Mouse (Mus musculus) cerebellum, adult 11 months (tissue): ENCODE data around the gene Mybphl.

Experiments
- DNase-seq: peaks from one replicate; pipeline ENCODE4 v3.0.0; 2022

The Mybphl gene

DNA sequence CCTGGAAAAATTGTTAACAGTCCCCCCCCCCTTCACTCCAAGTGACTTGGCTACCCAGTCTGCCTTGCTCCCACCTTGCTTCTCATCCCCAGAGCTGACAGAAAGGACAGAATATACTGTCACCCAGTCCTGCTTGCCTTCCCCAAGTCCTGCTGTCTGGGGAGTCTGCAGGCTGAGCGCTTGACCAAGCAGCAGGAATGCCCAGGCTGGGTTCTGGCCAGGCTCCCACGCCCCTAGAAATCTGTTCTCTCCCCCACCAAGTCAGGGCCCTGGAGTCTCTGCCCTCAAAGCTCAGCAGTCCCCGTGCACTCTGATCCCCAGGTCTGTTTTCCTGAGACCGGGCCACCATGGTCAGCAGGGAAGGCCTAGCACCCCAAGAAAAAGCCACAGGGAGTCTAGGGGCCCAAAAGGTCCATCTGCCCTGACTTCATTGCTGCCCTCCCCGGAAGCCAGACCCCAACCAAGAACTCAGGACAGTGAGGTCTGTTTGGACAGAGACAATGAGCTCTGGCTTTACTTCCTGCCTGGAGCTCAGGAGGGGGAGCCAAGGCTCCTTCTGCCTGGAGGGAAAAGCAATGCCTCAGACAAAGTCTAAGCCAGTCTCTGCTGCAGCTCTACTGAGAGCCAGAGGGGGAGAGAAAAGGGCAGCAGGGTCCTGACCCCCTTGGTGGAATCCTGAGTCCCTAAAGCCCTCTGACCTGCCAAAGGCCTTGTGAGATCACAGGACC lies 46.5 kb downstream of the Mybphl start:
- DNase-seq, result no peak

DNA sequence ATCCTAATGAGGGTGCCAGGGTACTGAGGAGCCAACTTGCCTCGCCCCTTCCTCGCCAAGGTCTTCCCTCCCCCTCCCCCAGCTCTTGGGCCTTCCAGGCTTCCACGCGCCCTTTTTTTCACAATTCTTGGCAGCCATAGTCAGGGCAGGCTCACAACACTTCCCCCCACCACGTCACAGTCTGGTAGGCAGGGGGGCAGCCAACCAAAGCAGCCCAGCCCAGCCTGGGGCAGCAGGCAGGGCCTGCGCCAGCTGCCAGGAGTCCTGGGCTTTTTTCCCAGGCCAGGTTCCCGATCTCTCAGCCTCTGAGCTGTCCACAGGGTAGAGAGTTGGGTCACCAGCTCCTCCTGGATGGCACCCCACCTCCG lies 47.0 kb downstream of the Mybphl start:
- DNase-seq, result peak; percentile 70

DNA sequence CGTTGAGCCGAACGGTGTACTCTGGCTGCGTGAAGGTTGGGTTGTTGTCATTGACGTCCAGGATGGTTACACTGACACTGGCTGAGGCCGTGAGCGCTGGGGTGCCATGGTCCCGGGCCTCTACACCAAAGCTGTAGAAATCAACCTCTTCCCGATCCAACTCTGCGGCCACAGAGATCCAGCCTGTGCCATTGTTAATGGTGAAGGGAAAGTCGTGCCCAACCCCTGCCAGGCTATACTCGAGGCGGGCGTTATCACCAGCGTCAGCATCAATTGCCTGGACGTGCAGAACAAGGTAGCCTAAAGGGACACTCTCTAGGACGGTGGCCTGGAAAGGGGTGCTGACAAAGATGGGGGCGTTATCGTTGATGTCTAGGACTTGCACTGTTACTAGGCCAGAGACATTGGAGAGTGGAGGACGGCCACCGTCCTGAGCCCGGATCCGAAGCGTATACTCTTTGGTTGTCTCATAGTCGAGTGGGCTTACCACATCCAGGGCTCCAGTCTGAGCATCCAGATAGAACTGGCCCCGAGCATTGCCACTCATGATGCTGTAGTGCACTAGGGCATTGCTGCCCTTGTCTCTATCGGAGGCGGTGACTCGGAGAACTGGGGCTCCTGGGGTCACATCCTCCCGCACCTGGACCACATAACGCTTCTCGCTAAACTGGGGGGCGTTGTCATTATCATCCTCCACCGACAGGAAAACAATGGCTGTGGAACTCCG lies 49.1 kb downstream of the Mybphl start:
- DNase-seq, result no peak

DNA sequence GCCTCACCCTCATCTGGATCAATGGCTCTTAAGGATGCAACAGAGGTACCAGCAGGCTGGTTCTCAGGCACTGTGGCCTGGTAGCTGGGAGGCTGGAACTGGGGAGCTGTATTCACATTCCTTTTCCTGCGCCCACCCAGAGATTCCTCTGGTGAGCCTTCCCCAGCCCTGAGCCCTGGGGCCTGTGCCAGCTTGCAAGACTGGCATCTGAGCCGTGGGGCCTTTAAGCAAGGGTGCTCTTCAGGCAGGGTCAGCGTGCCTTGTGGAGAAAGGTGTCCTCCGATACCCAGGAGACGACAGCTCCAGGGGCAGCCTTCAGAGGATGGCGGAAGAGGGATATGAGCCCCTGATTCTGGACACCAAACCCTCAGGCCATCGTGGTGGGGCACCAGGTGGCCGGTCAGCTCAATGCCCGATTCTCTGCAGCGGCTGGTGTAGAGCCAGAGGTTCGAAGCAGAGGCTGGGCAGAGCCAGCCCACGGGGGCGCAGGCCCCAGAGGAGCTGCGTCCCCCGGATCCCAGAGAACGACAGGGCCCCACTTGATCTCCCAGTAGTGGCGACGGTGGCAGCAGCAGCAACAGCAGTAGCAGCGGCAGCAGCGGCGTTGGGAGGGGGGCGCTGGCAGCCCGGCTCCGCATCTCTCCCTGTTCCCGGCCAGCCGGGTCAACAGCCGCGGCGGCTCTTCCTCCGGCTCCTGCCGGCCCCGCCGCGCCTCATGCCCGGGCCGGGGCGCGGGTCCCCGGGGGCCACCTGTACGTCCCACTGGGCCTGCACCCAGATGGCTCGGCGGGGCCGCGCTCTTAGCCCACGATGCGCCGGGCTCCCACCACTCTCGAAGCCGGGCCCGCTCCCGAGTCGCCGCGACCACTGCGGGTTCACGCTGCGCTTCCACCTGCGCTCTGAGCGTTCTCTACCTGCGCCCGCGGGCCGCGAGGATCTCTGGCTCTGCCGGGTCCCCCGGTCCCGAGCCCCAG lies 50.4 kb downstream of the Mybphl start, which contains the start of gene Celsr2:
TSS of gene Celsr2 (minus strand) at position 696 of the 974 bp plus-strand sequence.
- peak; percentile 40 for DNase-seq

DNA sequence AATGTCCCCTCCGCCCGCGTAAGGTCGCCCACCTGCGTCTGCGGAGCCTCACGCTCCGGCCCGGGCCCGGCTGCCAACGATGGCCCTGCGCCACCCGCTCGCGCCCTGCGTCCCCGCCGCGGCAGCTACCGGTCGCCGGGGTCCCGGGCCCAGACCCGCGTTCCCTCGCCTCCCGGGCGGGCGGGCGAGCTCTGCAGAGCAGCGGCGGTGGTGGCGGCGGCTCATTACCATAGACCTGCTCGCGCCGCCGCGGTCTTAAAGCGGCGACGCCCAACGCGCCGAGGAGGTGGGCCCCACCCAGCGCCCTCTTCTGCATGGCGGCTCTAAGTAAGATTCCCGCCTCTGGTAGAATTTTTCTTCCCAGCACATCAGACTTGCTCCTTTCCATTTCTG lies 51.1 kb downstream of the Mybphl start:
- peak; percentile 81 for DNase-seq

DNA sequence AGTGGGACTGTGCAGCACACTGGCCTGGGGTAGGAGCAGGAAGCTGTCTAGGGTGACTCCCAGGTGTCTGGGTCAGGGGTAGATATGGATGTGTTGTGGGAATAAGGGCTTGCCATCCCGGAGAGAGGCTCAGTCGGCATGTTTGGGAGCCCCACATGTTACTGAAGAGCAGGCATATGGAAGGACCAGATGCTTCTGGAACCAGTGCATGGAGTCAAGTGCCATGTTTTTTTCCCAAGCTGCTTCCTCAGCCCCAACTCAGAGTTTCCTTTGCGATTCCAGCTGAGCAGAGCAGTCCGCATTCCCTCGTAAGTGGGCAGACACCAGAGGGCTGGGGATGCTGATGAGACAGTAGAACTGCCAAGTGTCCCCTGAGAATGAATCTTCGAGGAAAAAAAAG lies 58.3 kb downstream of the Mybphl start:
- no peak for DNase-seq

DNA sequence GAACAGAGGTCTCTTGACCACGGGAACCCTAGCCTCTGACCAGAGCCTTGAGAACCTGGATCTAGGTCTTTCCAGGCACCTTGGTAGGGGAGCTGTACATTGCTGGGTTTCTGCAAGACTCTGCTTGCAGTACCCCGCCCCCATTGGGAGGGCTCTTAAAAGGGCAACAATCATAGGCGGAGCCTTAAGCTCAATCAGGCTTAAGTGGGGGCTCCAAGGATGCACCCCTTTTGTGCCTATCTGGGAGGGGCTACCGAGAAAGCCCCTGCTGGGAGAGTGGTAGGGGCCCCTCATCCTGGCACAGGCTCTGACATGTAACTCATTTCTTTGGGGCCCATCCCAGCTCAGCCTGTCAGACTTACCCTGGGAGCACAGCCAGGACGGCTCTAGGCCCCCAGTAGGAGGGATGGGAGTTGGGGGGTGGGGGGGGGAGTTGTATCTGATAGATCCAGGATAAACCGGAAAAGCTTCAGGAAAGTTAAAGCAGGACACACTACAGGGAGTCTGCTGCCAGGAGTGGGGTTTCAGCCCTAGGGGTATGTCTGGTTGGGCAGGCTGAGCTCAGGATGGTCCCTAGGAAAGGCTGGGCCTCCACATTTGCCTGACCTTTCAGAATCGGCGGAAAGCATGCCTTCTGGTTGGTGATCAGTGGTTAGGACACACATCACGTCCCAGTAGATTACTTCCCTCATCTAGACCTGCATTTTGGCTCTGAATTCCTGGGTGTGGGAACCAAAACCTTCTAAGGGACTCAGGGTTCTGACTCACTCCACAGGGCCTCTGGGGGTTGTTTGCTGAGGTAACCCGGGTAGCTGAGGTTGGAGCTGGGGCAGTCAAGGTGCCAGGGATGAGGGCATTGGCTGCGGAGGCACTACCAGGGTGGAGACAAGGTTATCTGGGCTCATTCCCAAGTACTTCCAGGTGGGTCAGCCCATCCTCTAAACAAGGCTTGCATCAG lies 59.4 kb downstream of the Mybphl start:
- peak; percentile 63 for DNase-seq

DNA sequence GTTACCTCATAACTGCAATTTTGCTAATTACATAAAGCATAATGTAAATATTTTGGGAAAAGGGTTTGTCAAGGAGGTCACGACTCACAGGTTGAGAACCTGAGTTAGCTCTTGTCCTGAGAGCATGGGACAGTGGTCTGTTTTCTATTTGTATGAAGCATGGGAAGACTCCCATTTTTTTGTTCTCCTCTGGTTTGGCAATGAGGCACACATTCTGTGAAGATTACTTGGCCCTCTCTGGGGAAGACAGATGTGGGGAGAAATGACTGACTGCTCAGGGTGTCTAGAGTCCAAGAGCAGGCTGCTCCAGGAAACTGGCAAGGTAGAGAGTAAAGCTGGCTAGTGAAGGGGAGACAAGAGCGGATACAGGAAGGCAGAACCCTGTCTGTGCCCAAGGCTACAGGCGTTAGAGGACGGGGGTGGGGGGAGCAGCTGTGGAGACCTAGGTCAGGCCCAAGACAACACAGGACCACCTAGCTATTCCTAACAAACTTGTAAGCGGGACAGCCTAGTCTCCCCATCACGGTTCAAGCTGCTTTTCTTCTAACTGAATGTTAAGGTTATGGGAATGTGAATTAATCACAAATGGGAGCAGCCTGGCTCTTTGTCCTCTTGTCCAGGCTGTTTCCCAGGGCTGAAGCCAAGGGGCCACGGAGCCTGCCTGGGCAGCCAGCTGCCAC lies 60.4 kb downstream of the Mybphl start:
- no peak for DNase-seq

DNA sequence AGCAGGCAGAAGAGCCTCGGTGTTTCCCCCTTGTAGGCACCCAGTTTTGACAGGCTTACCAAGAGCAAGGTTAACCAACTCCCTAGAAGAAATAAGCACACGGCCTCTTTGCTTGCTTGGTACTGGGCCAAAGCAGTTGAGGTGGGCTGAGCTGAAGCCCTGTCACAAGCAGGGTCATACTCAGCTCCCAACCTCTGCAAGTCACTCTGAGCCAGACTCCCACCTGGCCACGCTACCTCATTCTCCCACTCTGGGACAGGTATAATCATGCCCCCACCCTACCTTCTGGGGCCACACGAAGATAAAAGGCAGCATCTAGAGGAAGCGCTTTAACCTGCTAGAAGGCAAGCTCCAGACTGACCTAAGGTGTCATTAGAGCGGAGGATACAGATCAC lies 60.9 kb downstream of the Mybphl start:
- no peak for DNase-seq
